Mouse (Mus musculus) CH12.LX (cell line): ENCODE results near the gene Hes2. TPM values are rescaled to one million over a fixed set of nuclear protein-coding genes. Genes with fewer than 3 reads are reported as not detected.

ENCODE experiments used
- DNase-seq: peaks from one replicate; pipeline ENCODE4 v3.0.0-alpha.2; 2013; ENCODE audit errors: extremely low read depth
- H3K27ac ChIP-seq: 2 replicates; pipeline ENCODE4 v1.5.1; 2012; ENCODE audit warnings: low read depth, mild to moderate bottlenecking, control low read depth, moderate library complexity; ENCODE audit not compliant: insufficient read depth
- H3K27me3 ChIP-seq: replicated peaks from 2 replicates; pipeline ENCODE3; 2012; ENCODE audit warnings: inconsistent platforms
- H3K36me3 ChIP-seq, 2 experiments: replicated peaks in 1 of 2; 2 replicates each; pipeline versions ENCODE3 to v1.6.1; 2012; ENCODE audit warnings: inconsistent platforms in 1 of 2, low read length in 1 of 2, mild to moderate bottlenecking in 1 of 2, mixed read lengths in 1 of 2, moderate library complexity in 1 of 2; ENCODE audit not compliant: control insufficient read depth in 1 of 2, insufficient read depth in 1 of 2
- H3K4me1 ChIP-seq, 2 experiments: 2 replicates each; pipeline ENCODE4 v1.6.1; 2012; ENCODE audit warnings: inconsistent platforms in 1 of 2, moderate library complexity in 1 of 2; ENCODE audit not compliant: insufficient read depth in 2 of 2, control insufficient read depth in 1 of 2
- H3K4me2 ChIP-seq: 2 replicates; pipeline ENCODE4 v1.6.1; 2012; ENCODE audit warnings: low read depth, mild to moderate bottlenecking, control low read depth; ENCODE audit not compliant: poor library complexity, insufficient read depth, severe bottlenecking
- H3K4me3 ChIP-seq, 3 experiments: fragments of 150-350 bp in 1 of 3; sonication (generic) in 1 of 3; replicated peaks in 1 of 3; 2 replicates each; pipeline versions ENCODE3 to v1.5.1; 2011 to 2012; ENCODE audit warnings: low read depth in 2 of 3, low read length in 2 of 3, mild to moderate bottlenecking in 2 of 3, moderate library complexity in 2 of 3, control low read depth in 1 of 3, improper control_type of control experiment in 1 of 3, inconsistent platforms in 1 of 3, mixed read lengths in 1 of 3; ENCODE audit not compliant: poor library complexity in 1 of 3
- H3K79me2 ChIP-seq: replicated peaks from 2 replicates; pipeline ENCODE4 v1.6.1; 2012; ENCODE audit warnings: mild to moderate bottlenecking, moderate library complexity; ENCODE audit not compliant: control insufficient read depth, poor library complexity, insufficient read depth, severe bottlenecking; ENCODE audit errors: extremely low read depth
- H3K9ac ChIP-seq: 2 replicates; pipeline ENCODE4 v1.6.1; 2012; ENCODE audit warnings: low read depth, mild to moderate bottlenecking, control low read depth, moderate library complexity; ENCODE audit not compliant: insufficient read depth
- H3K9me3 ChIP-seq: replicated peaks from 2 replicates; pipeline ENCODE3; 2012; ENCODE audit warnings: low read length, inconsistent platforms, mixed read lengths
- BHLHE40 ChIP-seq: IDR thresholded peaks from 2 replicates; pipeline ENCODE4 v1.6.1; 2011; ENCODE audit warnings: mild to moderate bottlenecking, low read depth, low read length, improper control_type of control experiment
- CHD2 ChIP-seq: IDR thresholded peaks from 2 replicates; pipeline ENCODE4 v1.6.1; 2011; ENCODE audit warnings: low read length, improper control_type of control experiment
- CTCF ChIP-seq, 2 experiments: IDR thresholded peaks in 1 of 2; conservative IDR thresholded peaks in 1 of 2; 2 replicates each; pipeline ENCODE4 v1.5.1; 2011 to 2012; ENCODE audit warnings: low read depth in 2 of 2, low read length in 2 of 2, improper control_type of control experiment in 1 of 2, inconsistent platforms in 1 of 2, mild to moderate bottlenecking in 1 of 2, moderate library complexity in 1 of 2
- E2F4 ChIP-seq: IDR thresholded peaks from 2 replicates; pipeline ENCODE4 v1.6.1; 2011; ENCODE audit warnings: low read depth, low read length, improper control_type of control experiment; ENCODE audit not compliant: insufficient replicate concordance
- ELF1 ChIP-seq: IDR thresholded peaks from 2 replicates; pipeline ENCODE4 v1.6.1; 2014; ENCODE audit warnings: low read depth, mild to moderate bottlenecking, inconsistent platforms, low read length, improper control_type of control experiment
- ETS1 ChIP-seq: conservative IDR thresholded peaks from 2 replicates; pipeline ENCODE4 v1.6.1; 2012; ENCODE audit warnings: low read depth, mild to moderate bottlenecking, inconsistent platforms, low read length, improper control_type of control experiment, moderate library complexity
- IRF4 ChIP-seq: IDR thresholded peaks from 2 replicates; pipeline ENCODE4 v1.6.1; 2014; ENCODE audit warnings: low read depth, mild to moderate bottlenecking, inconsistent platforms, low read length, improper control_type of control experiment
- JUN ChIP-seq: IDR thresholded peaks from 2 replicates; pipeline ENCODE4 v1.6.1; 2011; ENCODE audit warnings: low read depth, mild to moderate bottlenecking, low read length, improper control_type of control experiment, moderate library complexity; ENCODE audit not compliant: insufficient read depth
- JUND ChIP-seq: conservative IDR thresholded peaks from 2 replicates; pipeline ENCODE4 v1.6.1; 2011; ENCODE audit warnings: low read depth, low read length, improper control_type of control experiment
- KAT2A ChIP-seq: IDR thresholded peaks from 2 replicates; pipeline ENCODE4 v1.6.1; 2012; ENCODE audit warnings: low read length, improper control_type of control experiment, inconsistent platforms; ENCODE audit not compliant: insufficient replicate concordance
- MAFK ChIP-seq: IDR thresholded peaks from 2 replicates; pipeline ENCODE4 v1.6.1; 2011; ENCODE audit warnings: low read length, improper control_type of control experiment; ENCODE audit not compliant: insufficient replicate concordance
- MAZ ChIP-seq: IDR thresholded peaks from 2 replicates; pipeline ENCODE4 v1.6.1; 2012; ENCODE audit warnings: low read depth, mild to moderate bottlenecking, inconsistent platforms, low read length, improper control_type of control experiment, moderate library complexity
- MEF2A ChIP-seq: IDR thresholded peaks from 2 replicates; pipeline ENCODE4 v1.6.1; 2014; ENCODE audit warnings: low read depth, mild to moderate bottlenecking, inconsistent platforms, low read length, improper control_type of control experiment, borderline replicate concordance
- MYC ChIP-seq: IDR thresholded peaks from 2 replicates; pipeline ENCODE4 v1.6.1; 2011; ENCODE audit warnings: low read depth, mild to moderate bottlenecking, improper control_type of control experiment, low read length
- NELFE ChIP-seq: IDR thresholded peaks from 2 replicates; pipeline ENCODE4 v1.6.1; 2011; ENCODE audit warnings: low read depth, low read length, improper control_type of control experiment
- NRF1 ChIP-seq: IDR thresholded peaks from 2 replicates; pipeline ENCODE4 v1.6.1; 2014; ENCODE audit warnings: low read depth, mild to moderate bottlenecking, inconsistent platforms, low read length, improper control_type of control experiment, moderate library complexity
- PAX5 ChIP-seq: IDR thresholded peaks from 2 replicates; pipeline ENCODE4 v1.6.1; 2012; ENCODE audit warnings: low read length, inconsistent platforms, mixed read lengths
- RAD21 ChIP-seq: IDR thresholded peaks from 2 replicates; pipeline ENCODE4 v1.6.1; 2011; ENCODE audit warnings: low read depth, mild to moderate bottlenecking, low read length, improper control_type of control experiment, moderate library complexity
- RCOR1 ChIP-seq: conservative IDR thresholded peaks from 2 replicates; pipeline ENCODE4 v1.6.1; 2012; ENCODE audit warnings: low read depth, mild to moderate bottlenecking, inconsistent platforms, low read length, improper control_type of control experiment
- SMC3 ChIP-seq: IDR thresholded peaks from 2 replicates; pipeline ENCODE4 v1.6.1; 2011; ENCODE audit warnings: low read depth, low read length, improper control_type of control experiment
- TBP ChIP-seq: conservative IDR thresholded peaks from 2 replicates; pipeline ENCODE4 v1.6.1; 2011; ENCODE audit warnings: low read depth, low read length, improper control_type of control experiment
- TCF12 ChIP-seq: IDR thresholded peaks from 2 replicates; pipeline ENCODE4 v1.6.1; 2014; ENCODE audit warnings: low read depth, mild to moderate bottlenecking, inconsistent platforms, low read length, improper control_type of control experiment
- UBTF ChIP-seq: IDR thresholded peaks from 2 replicates; pipeline ENCODE4 v1.6.1; 2012; ENCODE audit warnings: low read depth, mild to moderate bottlenecking, inconsistent platforms, low read length, improper control_type of control experiment, moderate library complexity
- USF2 ChIP-seq: conservative IDR thresholded peaks from 2 replicates; pipeline ENCODE4 v1.6.1; 2011; ENCODE audit warnings: low read depth, low read length, improper control_type of control experiment
- ZC3H11A ChIP-seq: IDR thresholded peaks from 2 replicates; pipeline ENCODE4 v1.6.1; 2012; ENCODE audit warnings: low read depth, mild to moderate bottlenecking, inconsistent platforms, low read length, improper control_type of control experiment
- ZKSCAN1 ChIP-seq: IDR thresholded peaks from 2 replicates; pipeline ENCODE4 v1.6.1; 2012; ENCODE audit warnings: low read depth, inconsistent platforms, low read length, improper control_type of control experiment, borderline replicate concordance
- ZMIZ1 ChIP-seq: IDR thresholded peaks from 2 replicates; pipeline ENCODE4 v1.6.1; 2012; ENCODE audit warnings: low read depth, mild to moderate bottlenecking, inconsistent platforms, low read length, improper control_type of control experiment
- ZNF384 ChIP-seq: IDR thresholded peaks from 2 replicates; pipeline ENCODE4 v1.6.1; 2012; ENCODE audit warnings: low read depth, low read length, improper control_type of control experiment, inconsistent platforms
- dilution Hi-C: fragments of 300-500 bp; cut with MboI; formaldehyde crosslinking; loops from 2 replicates; pipeline ENCODE4 v1.14.3; 2020; ENCODE audit warnings: low sequenced_read_pairs; ENCODE audit not compliant: extremely low pct_unique_long_range_greater_than_20kb, extremely low pct_ligation_motif_present
- in situ Hi-C: fragments of 300-500 bp; cut with MboI; formaldehyde crosslinking; loops from 3 replicates; pipeline ENCODE4 v1.14.3; 2019; ENCODE audit warnings: low sequenced_read_pairs, low pct_ligation_motif_present, low pct_unique_long_range_greater_than_20kb, mixed read lengths
- polyA plus RNA-seq: library from polyadenylated mRNA; unstranded; fragments of >175 nt; gene quantifications from 2 replicates; pipeline ENCODE4 v1.2.1, GENCODE M21; 2012; ENCODE audit warnings: low read depth; ENCODE audit not compliant: insufficient read length
- total RNA-seq, 2 experiments: library from RNA; depleted of rRNA; stranded (reverse); fragments of 300-350 nt in 1 of 2; fragments of >200 nt in 1 of 2; gene quantifications; 2 replicates each; pipeline ENCODE4 v1.2.3; 2012 to 2014

The Hes2 gene
- total and polyA plus RNA-seq, 3 experiments = not detected

DNA sequence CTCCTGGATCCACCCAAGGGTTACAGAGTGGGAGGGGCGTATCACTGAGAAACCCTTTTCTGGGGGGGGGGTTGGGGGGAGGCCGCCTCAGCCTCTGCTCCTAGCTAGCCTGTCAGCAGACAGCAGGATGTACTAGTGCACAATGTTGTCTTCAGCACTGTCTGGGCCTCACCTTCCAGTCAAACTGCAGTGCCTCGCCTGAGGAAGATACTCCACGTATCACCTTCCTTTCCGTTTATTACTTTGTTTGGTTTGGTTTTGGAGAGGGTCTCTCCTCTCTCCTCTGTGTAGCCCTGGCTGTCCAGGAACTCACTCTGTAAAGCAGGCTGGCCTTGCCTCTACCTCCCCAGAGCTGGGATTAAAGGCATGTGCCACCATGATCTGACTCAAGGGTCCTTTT is 25.5 kb upstream of the Hes2 start:
- dilution Hi-C loops (no loop called here), in situ Hi-C loops (no loop called here)
- no peak overlapping the region for H3K4me2 ChIP-seq
- no peak overlapping the region for H3K27ac ChIP-seq
- H3K9me3 ChIP-seq = peaks cover 20% of the 10 kb centered on the region
- H3K27me3 ChIP-seq = peaks cover 83% of the 10 kb centered on the region
- H3K4me3 ChIP-seq = no peak overlapping the region
- H3K36me3 ChIP-seq = no peaks in the 10 kb centered on the region
- TF ChIP-seq NELFE = no peak
- TF ChIP-seq ELF1 = no peak
- TF ChIP-seq TBP = no peak
- TF ChIP-seq TCF12 = no peak
- no peak for TF ChIP-seq ETS1
- TF ChIP-seq RCOR1 = no peak
- no peak for TF ChIP-seq E2F4
- TF ChIP-seq UBTF = no peak
- no peak for TF ChIP-seq USF2
- TF ChIP-seq JUN = no peak
- TF ChIP-seq ZMIZ1 = no peak
- TF ChIP-seq MEF2A = no peak
- no peak for TF ChIP-seq CHD2
- no peak for DNase-seq
- H3K4me1 ChIP-seq = peaks cover 11 to 12% of the 10 kb centered on the region in 2 experiments
- H3K79me2 ChIP-seq = no peaks in the 10 kb centered on the region
- no peak overlapping the region for H3K9ac ChIP-seq

DNA sequence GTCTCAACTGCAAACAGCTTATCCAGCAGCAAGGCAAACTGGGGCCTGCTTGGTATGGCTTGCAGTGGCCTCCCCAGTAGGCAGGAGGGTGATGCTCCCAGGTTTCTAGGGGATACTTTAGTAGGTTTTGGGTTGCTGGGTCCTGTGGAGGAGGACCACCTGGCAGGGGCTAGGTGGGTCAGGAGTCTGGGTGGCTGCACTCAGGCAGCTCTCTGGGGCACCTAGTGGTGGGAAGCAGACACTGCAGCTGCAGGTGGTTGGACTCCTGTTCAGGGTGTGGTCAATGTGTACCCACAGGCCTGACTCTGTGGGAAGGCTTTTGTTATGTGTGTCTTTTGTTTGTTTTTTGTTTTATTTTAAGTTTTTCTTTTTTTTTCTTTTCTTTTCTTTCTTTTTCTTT is 24.2 kb upstream of the Hes2 start:
- H3K4me3 ChIP-seq = no peak overlapping the region
- no peak overlapping the region for H3K27ac ChIP-seq
- dilution Hi-C loops (no loop called here), in situ Hi-C loops (no loop called here)
- TF ChIP-seq RAD21 (peak; percentile 73), JUND (no peak), TCF12 (no peak), BHLHE40 (no peak), TBP (no peak), E2F4 (no peak), CTCF (conservative IDR thresholded peaks at IDR 0.05 in 1 of 2, IDR thresholded peaks at IDR 0.05 in 1 of 2; ENCODE audit: low read depth in 2 of 2, low read length in 2 of 2) (peak; percentile 85), MAFK (no peak), PAX5 (no peak), ELF1 (no peak), UBTF (no peak), JUN (no peak), IRF4 (no peak), ZC3H11A (no peak), MYC (no peak), ZMIZ1 (no peak), MAZ (no peak), NRF1 (no peak), KAT2A (no peak), ZKSCAN1 (no peak), RCOR1 (no peak), ZNF384 (no peak), SMC3 (peak; percentile 53), ETS1 (no peak)
- peaks cover 12% of the 10 kb centered on the region for H3K9me3 ChIP-seq
- H3K4me1 ChIP-seq = peaks cover 11 to 13% of the 10 kb centered on the region in 2 experiments
- H3K27me3 ChIP-seq = peaks cover 75% of the 10 kb centered on the region
- DNase-seq = peak; percentile 45
- H3K9ac ChIP-seq = no peak overlapping the region
- H3K79me2 ChIP-seq = no peaks in the 10 kb centered on the region
- H3K4me2 ChIP-seq = no peak overlapping the region
- no peaks in the 10 kb centered on the region for H3K36me3 ChIP-seq
